Mouse (Mus musculus) liver, adult (tissue): ENCODE measurements around the gene D3Ertd254e.

Experiments used
- GATA4 ChIP-seq: IDR thresholded peaks from 2 replicates; pipeline ENCODE4 v1.6.1; 2014; ENCODE audit warnings: mild to moderate bottlenecking, low read length; ENCODE audit not compliant: insufficient replicate concordance

The D3Ertd254e gene

DNA sequence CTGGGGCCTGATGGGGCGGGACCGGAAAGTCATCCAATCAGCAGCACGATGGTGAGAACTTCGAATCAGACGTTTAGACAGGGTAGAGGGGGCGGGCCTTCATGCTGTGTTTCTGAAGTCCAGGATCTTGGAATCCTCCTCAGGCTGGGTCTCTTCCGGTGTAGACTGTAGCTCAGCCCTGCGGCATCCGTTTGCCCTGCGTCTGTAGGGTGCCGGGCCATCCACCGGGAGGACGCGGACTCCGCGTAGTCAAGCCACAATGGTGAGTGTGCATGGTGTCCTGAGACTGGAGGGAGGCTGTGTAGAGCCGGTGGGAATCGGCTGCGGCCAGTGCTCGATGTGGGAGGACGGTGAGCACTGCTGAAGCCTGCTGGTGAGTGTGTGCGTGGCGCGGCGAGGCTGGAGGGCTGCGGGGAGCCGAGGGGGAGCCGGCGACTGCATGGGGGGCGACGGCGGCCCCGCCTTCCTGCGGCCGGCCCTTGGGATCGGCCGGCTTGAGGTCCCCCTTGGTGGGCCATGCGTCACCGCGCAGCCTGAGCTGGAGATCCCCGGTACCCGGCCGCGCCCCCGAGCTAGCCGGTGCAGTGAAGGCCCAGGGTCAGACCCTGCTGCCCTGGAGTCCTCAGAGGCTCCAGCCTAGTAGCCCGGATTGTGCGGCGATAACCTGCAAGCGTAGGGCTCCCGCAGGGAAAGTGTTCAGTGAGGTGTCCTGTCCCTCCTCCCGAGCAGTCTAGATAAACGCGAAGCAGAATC, at the start of gene D3Ertd254e:
Gene D3Ertd254e (plus strand): TSS at position 84 of the 753 bp plus-strand sequence.
- no peak for TF ChIP-seq GATA4

DNA sequence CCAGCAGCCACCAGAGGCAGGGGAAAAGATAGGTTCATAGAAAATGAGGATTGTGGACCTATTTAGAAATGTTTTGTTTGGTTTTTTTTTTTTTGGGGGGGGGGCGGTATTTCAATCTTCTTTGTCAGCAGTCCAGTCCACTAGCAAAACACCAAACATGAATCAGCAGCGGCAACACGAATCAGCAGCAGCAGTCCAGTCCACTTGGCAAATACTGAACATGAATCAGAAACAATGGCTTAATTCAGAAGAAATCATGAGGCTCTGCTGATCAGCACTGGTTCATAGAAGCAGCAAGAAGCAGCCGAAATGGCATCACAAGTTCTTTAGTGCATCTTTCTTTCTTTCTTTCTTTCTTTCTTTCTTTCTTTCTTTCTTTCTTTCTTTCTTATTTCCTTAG, 34.7 kb upstream of the D3Ertd254e start:
- no peak for TF ChIP-seq GATA4

DNA sequence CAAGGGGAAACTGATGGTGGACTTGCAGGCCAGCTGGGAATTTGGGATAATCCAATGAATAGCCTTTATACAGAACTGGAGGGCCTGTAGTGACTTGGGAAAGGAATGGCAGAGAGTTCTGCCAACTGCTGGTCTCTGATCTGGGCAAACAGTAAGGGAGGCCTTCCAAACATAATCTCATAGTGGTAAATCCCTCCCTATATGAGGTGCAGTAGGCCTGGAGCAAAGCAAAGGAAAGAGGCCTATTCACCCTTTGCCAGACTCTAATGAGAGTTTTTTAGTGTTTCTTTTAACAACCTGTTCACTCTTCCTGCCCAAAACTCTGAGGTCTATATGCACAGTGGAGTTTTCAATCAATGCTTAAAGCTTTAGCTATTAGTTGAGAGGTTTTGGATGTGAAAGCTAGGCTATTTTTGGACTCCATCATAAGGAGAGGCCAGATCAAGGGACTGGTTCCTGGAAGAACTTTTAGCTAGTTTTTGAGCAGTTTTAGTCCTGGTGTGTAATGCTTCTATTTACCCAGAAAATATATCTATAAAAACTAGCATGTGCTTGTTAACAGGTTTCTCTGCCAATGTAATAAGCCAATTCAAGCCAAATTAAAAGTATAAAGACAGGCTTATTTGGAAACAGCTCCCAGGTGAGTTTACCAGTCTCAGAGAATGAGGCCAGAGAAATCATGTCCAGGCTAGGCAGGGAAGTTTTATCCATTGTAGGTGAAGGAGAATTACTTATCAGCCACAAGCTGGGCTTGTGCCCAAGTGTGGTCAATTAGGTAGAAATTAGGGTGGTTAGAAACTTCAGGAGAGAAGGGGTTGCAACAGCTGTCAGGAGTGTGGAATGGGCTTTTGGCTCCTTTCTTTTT, 30.9 kb upstream of the D3Ertd254e start:
- TF ChIP-seq GATA4, result no peak

DNA sequence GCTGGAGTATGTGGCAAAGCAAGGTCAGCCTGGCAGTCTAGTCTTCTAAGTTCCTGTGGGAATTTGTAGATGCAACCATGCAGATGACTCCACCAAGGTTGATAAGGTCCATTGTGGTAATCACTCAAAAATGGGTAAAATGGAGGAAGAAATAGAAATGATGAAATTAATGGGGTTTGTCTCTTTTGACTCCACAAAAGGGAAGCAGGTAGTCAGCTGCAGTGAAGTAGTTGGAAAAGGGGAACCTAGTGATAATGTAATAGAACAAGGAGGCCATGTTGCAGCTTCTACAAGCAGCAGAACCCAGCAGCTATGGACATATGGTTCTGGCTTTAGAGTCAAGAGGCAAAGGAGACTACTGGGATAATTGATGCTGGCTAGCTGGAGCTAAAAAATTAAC, 14.7 kb upstream of the D3Ertd254e start:
- no peak for TF ChIP-seq GATA4

- no peak for TF ChIP-seq GATA4
These were observed 13.3 kb upstream of the D3Ertd254e start for GRCm38 (mm10) chr3:36137560-36137959.

DNA sequence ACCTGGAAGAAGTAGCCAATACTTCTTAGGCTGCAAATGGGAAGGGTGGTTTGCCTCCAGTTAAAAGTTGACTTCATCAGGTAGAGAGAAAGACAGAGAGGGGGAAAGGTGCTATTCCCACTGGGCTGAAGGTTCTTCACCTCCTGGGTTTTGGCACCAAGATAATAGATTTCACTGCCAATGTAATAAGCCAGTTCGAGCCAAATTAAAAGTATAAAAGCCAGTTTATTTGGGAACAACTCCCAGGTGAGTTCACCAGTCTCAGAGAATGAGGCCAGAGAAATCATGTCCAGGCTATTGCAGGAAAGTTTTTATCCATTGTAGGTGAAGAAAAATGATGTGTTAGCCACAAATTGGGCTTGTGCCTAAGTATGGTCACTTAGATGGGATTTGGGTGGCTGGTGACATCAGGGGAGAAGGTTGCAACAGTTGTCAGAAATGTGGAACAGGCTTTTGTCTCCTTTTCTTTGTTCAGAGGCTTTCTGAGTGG, 12.6 kb upstream of the D3Ertd254e start:
- TF ChIP-seq GATA4, result no peak

DNA sequence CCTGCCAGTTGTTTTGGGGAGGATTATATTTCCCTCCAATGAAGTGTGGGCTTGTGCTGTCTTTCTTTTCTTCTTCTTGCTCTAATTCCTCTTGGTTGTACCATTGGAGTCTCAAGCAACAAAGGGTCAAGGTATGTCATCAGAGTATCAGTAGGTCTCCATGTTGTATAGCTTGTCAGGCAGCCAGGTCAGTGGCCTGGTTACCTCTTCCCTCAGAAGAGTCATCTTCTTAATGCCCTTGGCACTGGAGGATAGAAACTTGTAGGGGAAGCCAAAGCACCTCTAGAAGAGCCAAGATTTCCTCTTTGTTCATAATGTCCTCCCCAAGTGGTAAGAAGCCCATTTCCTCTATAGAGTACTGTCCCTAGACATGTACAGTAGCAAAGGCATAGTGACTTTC, 11.8 kb upstream of the D3Ertd254e start:
- no peak for TF ChIP-seq GATA4

GRCm38 (mm10) chr3:36150537-36150933, 282 bp upstream of the D3Ertd254e start:
- TF ChIP-seq GATA4, result no peak

DNA sequence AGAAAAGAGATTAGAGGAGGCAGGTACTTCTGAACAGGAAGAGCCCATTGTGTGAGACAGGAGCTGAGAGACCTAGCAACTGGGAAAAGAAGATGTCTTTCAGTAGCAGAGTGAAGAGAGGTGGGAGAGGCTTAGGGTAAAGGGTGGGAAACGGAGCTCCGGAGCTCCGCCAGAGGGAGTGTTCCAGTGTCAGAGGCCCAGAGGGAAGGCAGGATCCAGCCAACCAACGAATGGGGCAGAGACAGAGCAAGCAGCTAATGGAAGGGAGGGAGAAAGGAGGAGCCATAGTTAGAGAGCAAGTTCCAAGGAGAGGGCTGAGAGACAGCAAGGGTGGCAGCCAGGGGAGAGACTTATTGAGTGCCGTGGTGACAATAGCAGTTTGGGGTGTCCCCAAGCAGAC, 4.5 kb downstream of the D3Ertd254e start:
- no peak for TF ChIP-seq GATA4

DNA sequence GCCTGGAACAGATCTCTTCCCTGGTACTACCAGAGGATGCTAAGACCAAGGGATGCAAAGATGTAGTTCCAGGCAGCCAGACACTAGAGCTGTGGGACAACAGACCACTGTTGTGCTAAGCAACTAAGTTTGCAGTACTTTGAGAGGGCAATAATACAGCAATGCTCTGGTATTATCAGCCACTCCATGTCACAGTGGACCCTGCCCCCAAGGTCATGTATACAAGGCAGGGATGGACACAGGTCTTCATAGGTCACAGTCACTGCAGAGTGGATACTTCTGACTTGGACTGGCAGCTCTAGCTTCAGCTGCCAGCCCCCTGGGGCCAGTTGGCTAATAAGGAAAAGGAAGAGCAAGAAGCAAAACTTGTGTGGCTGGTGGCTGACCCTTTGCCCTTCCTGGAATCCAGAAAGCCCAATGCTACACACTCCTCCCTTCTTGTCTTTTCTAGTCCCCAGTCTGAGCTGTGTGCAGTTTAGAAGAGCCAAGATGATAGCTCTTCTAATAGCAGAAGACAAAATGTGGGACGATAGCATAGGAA, 19.9 kb downstream of the D3Ertd254e start:
- TF ChIP-seq GATA4, result no peak

DNA sequence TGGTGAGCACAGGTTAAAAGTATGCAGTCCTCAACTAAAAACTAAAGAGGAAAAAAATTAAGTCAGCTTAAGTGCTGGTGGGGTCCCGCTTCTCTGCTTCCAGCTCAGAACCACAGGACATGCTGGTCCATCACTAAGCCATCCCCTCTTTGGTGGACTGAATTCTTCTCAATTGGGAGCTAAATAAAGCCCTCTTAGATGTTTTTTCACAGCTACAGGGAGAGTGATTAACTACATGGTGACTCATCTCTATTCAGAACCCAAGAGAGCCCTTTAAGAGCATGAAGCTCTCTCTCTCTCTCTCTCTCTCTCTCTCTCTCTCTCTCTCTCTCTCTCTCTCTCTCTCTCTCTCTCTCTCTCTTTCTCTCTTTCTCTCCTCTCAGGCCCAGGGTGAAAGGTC, 20.5 kb downstream of the D3Ertd254e start:
- TF ChIP-seq GATA4, result no peak

- no peak for TF ChIP-seq GATA4
These were observed 22.9 kb downstream of the D3Ertd254e start for GRCm38 (mm10) chr3:36173761-36174160.

- no peak for TF ChIP-seq GATA4
These were observed 30.7 kb downstream of the D3Ertd254e start for GRCm38 (mm10) chr3:36181519-36181918.

DNA sequence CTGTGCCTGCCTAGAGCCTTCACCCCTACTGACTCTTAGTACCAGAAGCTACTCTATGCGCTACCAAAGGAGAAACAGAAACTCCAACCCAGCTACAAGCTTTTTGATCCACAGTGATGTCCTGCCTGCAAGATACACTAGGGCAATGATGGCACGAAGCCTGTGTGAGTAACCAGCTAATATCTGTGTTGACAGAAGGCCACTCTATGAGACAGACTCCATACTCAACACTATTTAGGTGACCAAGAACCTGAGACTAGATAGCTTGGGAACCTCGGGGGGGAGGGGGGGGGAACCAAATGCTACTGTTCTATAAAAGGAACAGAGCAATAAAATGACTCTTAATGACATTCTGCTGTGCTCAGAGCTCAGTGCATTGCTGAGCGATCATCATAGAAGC, 35.7 kb downstream of the D3Ertd254e start:
- no peak for TF ChIP-seq GATA4

DNA sequence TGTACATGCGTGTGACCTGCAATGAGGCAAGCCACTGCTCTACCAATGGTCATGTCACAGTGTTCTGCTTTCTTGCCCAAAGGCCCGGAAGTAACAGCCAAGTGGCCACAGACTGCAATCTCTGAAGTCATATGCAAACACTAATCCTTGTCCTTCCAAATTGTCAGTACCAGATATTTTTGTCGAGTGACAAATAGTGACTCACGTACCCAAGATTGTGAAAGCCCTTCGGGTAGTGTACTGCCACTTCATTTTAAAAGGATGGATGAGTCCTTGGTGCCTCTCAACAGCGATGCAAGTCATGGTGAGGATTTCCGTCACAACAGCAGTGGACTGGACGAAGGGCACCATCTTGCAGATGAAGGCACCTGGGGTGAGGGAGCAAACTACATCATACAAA, 38.4 kb downstream of the D3Ertd254e start:
- no peak for TF ChIP-seq GATA4

GRCm38 (mm10) chr3:36201098-36201497, 50.3 kb downstream of the D3Ertd254e start:
- TF ChIP-seq GATA4, result no peak
